Mouse (Mus musculus) CD8-positive naive resting alpha-beta T cell, adult 2 months (primary cell): ENCODE measurements around the gene Vmn1r148.
"Not testable (repeated sequence)": the region's sequence is repeated elsewhere in the genome, so short reads cannot be mapped to it uniquely, and the experiment has no call there.

ENCODE experiments used
- DNase-seq, 2 experiments: peaks; one replicate each; pipeline ENCODE4 v3.0.0; 2022; ENCODE audit warnings: low read depth in 2 of 2, low spot score in 2 of 2

Gene Vmn1r148

DNA sequence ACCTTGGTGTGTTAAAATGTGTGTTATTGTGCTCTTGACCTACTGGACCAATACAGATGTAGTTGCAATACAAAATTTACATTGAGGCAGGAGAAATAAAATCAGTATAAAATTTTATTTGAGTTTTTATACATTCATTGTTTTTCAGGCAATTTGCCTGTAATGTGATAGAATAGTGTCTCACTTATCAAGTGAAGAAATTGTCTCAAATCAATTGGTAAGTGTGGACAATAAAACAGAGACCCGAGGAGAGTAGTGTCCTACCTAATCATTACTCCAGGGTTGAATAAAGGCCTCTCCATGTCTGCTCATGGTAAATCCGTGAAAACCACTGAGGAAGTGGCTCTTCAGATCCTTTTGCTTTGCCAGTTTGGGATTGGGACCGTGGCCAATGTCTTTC lies at the start of gene Vmn1r148:
Vmn1r148 (plus strand) TSS at position 301 of the 400 bp plus-strand sequence.
- DNase-seq, result not testable (repeated sequence)

DNA sequence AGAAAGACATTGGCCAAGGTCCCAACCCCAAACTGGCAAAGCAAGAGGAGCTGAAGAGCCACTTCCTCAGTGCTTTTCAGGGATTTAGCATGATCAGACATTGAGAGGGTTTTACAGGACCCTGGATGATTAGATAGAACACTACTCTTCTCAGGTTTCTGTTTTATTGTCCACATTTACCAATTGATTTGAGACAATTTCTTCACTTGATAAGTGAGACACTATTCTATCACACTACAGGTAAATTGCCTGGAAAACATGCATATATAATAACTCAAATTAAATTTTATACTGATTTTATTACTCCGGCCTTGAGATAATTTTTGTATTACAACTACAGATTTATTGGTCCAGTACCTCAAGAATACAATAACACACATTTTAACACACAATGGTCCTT lies 42.4 kb upstream of the Vmn1r148 start, which contains the start of gene Gm8660:
Gm8660 (minus strand) TSS at position 101 of the 400 bp plus-strand sequence.
- not testable (repeated sequence) for DNase-seq

GRCm38 (mm10) chr7:22438129-22438528 lies 24.7 kb downstream of the Vmn1r148 start, which contains the start of gene Vmn1r149:
TSS of gene Vmn1r149 (minus strand) at chr7:22438229.
- DNase-seq, result not testable (repeated sequence)

- DNase-seq, result not testable (repeated sequence)
Observed at GRCm38 (mm10) chr7:22463975-22464374, 50.6 kb downstream of the Vmn1r148 start, which contains the start of gene Gm10665. TSS of gene Gm10665 (minus strand) at chr7:22464075.
